Mouse (Mus musculus): ENCODE data around the gene Gm3402. TPM values are rescaled to one million over a fixed set of nuclear protein-coding genes. Genes with fewer than 3 reads are reported as not detected.
"Not testable (repeated sequence)": the region's sequence is repeated elsewhere in the genome, so short reads cannot be mapped to it uniquely, and the experiment has no call there.

Gene Gm3402
- polyA plus RNA-seq, 1 experiment from 2014 or later, result not detected

GRCm38 (mm10) chr5:146479564-146479963 is 34.4 kb upstream of the Gm3402 start:
- not testable (repeated sequence) for ATAC-seq (ENCODE audit: low FRiP score, low TSS enrichment); H3K4me3 ChIP-seq (ENCODE audit: low read depth, low read length); H3K36me3 ChIP-seq (ENCODE audit: control insufficient read depth, insufficient read depth, low read length); H3K27me3 ChIP-seq (ENCODE audit: control insufficient read depth, insufficient read depth, low read length); H3K27ac ChIP-seq (replicated peaks); H3K4me2 ChIP-seq (replicated peaks; ENCODE audit: low read depth); H3K4me1 ChIP-seq (replicated peaks; ENCODE audit: control insufficient read depth, insufficient read depth); H3K9ac ChIP-seq (ENCODE audit: low read length); H3K9me3 ChIP-seq (ENCODE audit: control insufficient read depth, low read length); DNase-seq (ENCODE audit: low spot score)
- TF ChIP-seq CTCF (IDR thresholded peaks at IDR 0.05; ENCODE audit: low read depth), result peak; percentile 71
- WGBS, result 9% methylated on average over 4 of the region's 4 CpGs

DNA sequence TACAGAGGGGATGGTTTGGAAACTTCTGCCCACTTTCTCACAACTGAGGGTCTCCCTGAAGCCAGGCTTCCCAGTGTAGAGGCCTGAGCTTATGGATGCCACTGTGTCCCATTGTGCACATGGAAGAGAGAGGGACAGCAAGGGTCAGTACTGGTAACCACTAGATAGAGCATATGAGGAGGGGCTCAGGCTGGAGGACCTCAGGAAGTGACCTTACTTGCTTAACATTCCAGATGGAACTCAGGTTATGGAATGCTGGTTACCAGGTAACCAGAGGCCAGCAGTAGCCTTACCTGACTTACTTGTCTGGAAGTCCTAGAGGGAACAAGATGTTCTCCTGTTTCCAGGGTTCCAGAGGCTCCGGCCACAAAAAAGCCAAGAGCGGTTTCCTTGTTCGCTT is 32.3 kb upstream of the Gm3402 start, which contains the start of gene Gm6408:
Gene Gm6408, plus strand, starts transcription at position 301 of the 400 bp plus-strand sequence.
- WGBS, result 86% methylated on average over 1 of the region's 3 CpGs
- not testable (repeated sequence) for H3K27me3 ChIP-seq (ENCODE audit: control insufficient read depth, insufficient read depth, low read length); ATAC-seq (ENCODE audit: low FRiP score, low TSS enrichment); H3K36me3 ChIP-seq (ENCODE audit: control insufficient read depth, insufficient read depth, low read length); DNase-seq (ENCODE audit: low spot score); H3K9ac ChIP-seq (ENCODE audit: low read length); H3K4me2 ChIP-seq (replicated peaks; ENCODE audit: low read depth); H3K27ac ChIP-seq (replicated peaks); H3K4me3 ChIP-seq (ENCODE audit: low read depth, low read length); H3K4me1 ChIP-seq (replicated peaks; ENCODE audit: control insufficient read depth, insufficient read depth); H3K9me3 ChIP-seq (ENCODE audit: control insufficient read depth, low read length)

DNA sequence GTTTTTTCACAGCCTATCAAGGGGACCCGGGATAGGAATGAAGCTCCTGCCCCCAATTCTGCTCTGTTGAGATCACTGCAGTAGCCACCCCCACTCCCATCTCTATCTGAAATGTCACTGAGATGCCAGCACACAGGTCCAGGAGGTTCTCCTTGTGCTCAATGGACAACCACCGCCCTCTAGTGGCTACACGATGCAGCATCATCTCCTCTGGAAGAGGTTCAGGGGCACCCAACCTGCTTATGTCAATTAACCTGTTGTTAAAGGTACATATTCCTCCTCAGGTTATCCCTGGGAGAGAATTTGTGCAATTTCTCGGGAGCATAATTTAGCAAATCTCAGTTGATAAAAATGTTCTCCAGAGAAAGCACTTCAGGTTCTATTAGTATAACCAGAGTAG is 25.0 kb upstream of the Gm3402 start:
- not testable (repeated sequence) for H3K27me3 ChIP-seq (ENCODE audit: control insufficient read depth, insufficient read depth, low read length); H3K4me1 ChIP-seq (replicated peaks; ENCODE audit: control insufficient read depth, insufficient read depth); H3K36me3 ChIP-seq (ENCODE audit: control insufficient read depth, insufficient read depth, low read length); H3K4me2 ChIP-seq (replicated peaks; ENCODE audit: low read depth); H3K9ac ChIP-seq (ENCODE audit: low read length); H3K4me3 ChIP-seq (ENCODE audit: low read depth, low read length); DNase-seq (ENCODE audit: low spot score); ATAC-seq (ENCODE audit: low FRiP score, low TSS enrichment); H3K9me3 ChIP-seq (ENCODE audit: control insufficient read depth, low read length); H3K27ac ChIP-seq (replicated peaks)
- WGBS, result 10% methylated on average over 3 of the region's 4 CpGs
- TF ChIP-seq CTCF (IDR thresholded peaks at IDR 0.05; ENCODE audit: low read depth), result peak; percentile 57

DNA sequence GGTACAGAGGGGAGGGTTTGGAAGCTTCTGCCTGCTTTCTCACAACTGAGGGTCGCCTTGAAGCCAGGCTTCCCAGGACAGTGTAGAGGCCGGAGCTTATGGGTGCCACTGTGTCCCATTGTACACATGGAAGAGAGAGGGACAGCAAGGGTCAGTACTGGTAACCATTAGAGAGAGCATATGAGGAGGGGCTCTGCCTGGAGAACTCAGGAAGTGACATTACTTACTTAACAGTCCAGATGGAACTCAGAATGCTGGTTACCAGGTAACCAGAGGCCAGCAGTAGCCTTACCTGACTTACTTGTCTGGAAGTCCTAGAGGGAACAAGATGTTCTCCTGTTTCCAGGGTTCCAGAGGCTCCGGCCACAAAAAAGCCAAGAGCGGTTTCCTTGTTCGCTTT is 22.9 kb upstream of the Gm3402 start, which contains the start of gene Gm6370:
Gene Gm6370, plus strand, starts transcription at position 301 of the 400 bp plus-strand sequence.
- H3K9ac ChIP-seq (ENCODE audit: low read length); H3K4me3 ChIP-seq (ENCODE audit: low read depth, low read length); H3K27me3 ChIP-seq (ENCODE audit: control insufficient read depth, insufficient read depth, low read length); H3K36me3 ChIP-seq (ENCODE audit: control insufficient read depth, insufficient read depth, low read length); H3K4me1 ChIP-seq (replicated peaks; ENCODE audit: control insufficient read depth, insufficient read depth); DNase-seq (ENCODE audit: low spot score); H3K4me2 ChIP-seq (replicated peaks; ENCODE audit: low read depth); ATAC-seq (ENCODE audit: low FRiP score, low TSS enrichment); H3K27ac ChIP-seq (replicated peaks); H3K9me3 ChIP-seq (ENCODE audit: control insufficient read depth, low read length): not testable (repeated sequence)
- no CpG with 5 or more reads among the region's 5 CpGs for whole genome bisulfite sequencing

GRCm38 (mm10) chr5:146502099-146502498 is 11.8 kb upstream of the Gm3402 start, which contains the start of gene 4930449I24Rik:
Gene 4930449I24Rik, plus strand, starts transcription at chr5:146502399.
- WGBS, result no CpG with 5 or more reads among the region's 5 CpGs

DNA sequence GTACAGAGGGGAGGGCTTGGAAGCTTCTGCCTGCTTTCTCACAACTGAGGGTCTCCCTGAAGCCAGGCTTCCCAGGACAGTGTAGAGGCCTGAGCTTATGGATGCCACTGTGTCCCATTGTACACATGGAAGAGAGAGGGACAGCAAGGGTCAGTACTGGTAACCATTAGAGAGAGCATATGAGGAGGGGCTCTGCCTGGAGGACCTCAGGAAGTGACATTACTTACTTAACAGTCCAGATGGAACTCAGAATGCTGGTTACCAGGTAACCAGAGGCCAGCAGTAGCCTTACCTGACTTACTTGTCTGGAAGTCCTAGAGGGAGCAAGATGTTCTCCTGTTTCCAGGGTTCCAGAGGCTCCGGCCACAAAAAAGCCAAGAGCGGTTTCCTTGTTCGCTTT is 11.6 kb downstream of the Gm3402 start, which contains the start of gene Gm3404:
Gene Gm3404, plus strand, starts transcription at position 301 of the 400 bp plus-strand sequence.
- DNase-seq (ENCODE audit: low spot score); H3K27ac ChIP-seq (replicated peaks); H3K27me3 ChIP-seq (ENCODE audit: control insufficient read depth, insufficient read depth, low read length); H3K36me3 ChIP-seq (ENCODE audit: control insufficient read depth, insufficient read depth, low read length); H3K9me3 ChIP-seq (ENCODE audit: control insufficient read depth, low read length); H3K4me2 ChIP-seq (replicated peaks; ENCODE audit: low read depth); H3K4me1 ChIP-seq (replicated peaks; ENCODE audit: control insufficient read depth, insufficient read depth); H3K9ac ChIP-seq (ENCODE audit: low read length); ATAC-seq (ENCODE audit: low FRiP score, low TSS enrichment); H3K4me3 ChIP-seq (ENCODE audit: low read depth, low read length): not testable (repeated sequence)
- 100% methylated on average over 2 of the region's 3 CpGs for WGBS

More at GRCm38 (mm10) chr5:146502099-146502498, 11.8 kb upstream of the Gm3402 start, which contains the start of gene 4930449I24Rik:
- H3K4me3 ChIP-seq (ENCODE audit: low read depth, low read length); H3K9me3 ChIP-seq (ENCODE audit: control insufficient read depth, low read length); H3K27ac ChIP-seq (replicated peaks); DNase-seq (ENCODE audit: low spot score); H3K4me2 ChIP-seq (replicated peaks; ENCODE audit: low read depth); H3K36me3 ChIP-seq (ENCODE audit: control insufficient read depth, insufficient read depth, low read length); H3K9ac ChIP-seq (ENCODE audit: low read length); H3K4me1 ChIP-seq (replicated peaks; ENCODE audit: control insufficient read depth, insufficient read depth); H3K27me3 ChIP-seq (ENCODE audit: control insufficient read depth, insufficient read depth, low read length); ATAC-seq (ENCODE audit: low FRiP score, low TSS enrichment): not testable (repeated sequence)

DNA sequence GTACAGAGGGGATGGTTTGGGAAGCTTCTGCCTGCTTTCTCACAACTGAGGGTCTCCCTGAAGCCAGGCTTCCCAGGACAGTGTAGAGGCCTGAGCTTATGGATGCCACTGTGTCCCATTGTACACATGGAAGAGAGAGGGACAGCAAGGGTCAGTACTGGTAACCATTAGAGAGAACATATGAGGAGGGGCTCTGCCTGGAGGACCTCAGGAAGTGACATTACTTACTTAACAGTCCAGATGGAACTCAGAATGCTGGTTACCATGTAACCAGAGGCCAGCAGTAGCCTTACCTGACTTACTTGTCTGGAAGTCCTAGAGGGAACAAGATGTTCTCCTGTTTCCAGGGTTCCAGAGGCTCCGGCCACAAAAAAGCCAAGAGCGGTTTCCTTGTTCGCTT is 23.4 kb downstream of the Gm3402 start, which contains the start of gene Gm3409:
Gene Gm3409, plus strand, starts transcription at position 301 of the 400 bp plus-strand sequence.
- not testable (repeated sequence) for DNase-seq (ENCODE audit: low spot score); H3K27ac ChIP-seq (replicated peaks); H3K36me3 ChIP-seq (ENCODE audit: control insufficient read depth, insufficient read depth, low read length); H3K4me2 ChIP-seq (replicated peaks; ENCODE audit: low read depth); H3K4me3 ChIP-seq (ENCODE audit: low read depth, low read length); H3K27me3 ChIP-seq (ENCODE audit: control insufficient read depth, insufficient read depth, low read length); H3K9me3 ChIP-seq (ENCODE audit: control insufficient read depth, low read length); H3K9ac ChIP-seq (ENCODE audit: low read length); H3K4me1 ChIP-seq (replicated peaks; ENCODE audit: control insufficient read depth, insufficient read depth); ATAC-seq (ENCODE audit: low FRiP score, low TSS enrichment)
- 88% methylated on average over 2 of the region's 3 CpGs for WGBS

DNA sequence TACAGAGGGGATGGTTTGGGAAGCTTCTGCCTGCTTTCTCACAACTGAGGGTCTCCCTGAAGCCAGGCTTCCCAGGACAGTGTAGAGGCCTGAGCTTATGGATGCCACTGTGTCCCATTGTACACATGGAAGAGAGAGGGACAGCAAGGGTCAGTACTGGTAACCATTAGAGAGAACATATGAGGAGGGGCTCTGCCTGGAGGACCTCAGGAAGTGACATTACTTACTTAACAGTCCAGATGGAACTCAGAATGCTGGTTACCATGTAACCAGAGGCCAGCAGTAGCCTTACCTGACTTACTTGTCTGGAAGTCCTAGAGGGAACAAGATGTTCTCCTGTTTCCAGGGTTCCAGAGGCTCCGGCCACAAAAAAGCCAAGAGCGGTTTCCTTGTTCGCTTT is 41.9 kb downstream of the Gm3402 start, which contains the start of gene Gm3415:
Gene Gm3415, plus strand, starts transcription at position 301 of the 400 bp plus-strand sequence.
- not testable (repeated sequence) for DNase-seq (ENCODE audit: low spot score); ATAC-seq (ENCODE audit: low FRiP score, low TSS enrichment); H3K36me3 ChIP-seq (ENCODE audit: control insufficient read depth, insufficient read depth, low read length); H3K27ac ChIP-seq (replicated peaks); H3K27me3 ChIP-seq (ENCODE audit: control insufficient read depth, insufficient read depth, low read length); H3K4me3 ChIP-seq (ENCODE audit: low read depth, low read length); H3K4me2 ChIP-seq (replicated peaks; ENCODE audit: low read depth); H3K9ac ChIP-seq (ENCODE audit: low read length); H3K9me3 ChIP-seq (ENCODE audit: control insufficient read depth, low read length); H3K4me1 ChIP-seq (replicated peaks; ENCODE audit: control insufficient read depth, insufficient read depth)
- WGBS, result no CpG with 5 or more reads among the region's 3 CpGs
